Mouse (Mus musculus) forelimb bud, embryonic 11.5 days (tissue): ENCODE data around the gene Kctd21.
A peak's percentile ranks its signal among the peaks of the same experiment; 100 is the strongest.

Source experiments
- DNase-seq: peaks from one replicate; pipeline ENCODE4 v3.0.0-alpha.2; 2012; ENCODE audit warnings: low read depth, low spot score

Kctd21 gene

GRCm38 (mm10) chr7:97348318-97348717 is 16.2 kb downstream of the Kctd21 start:
- DNase-seq = no peak

- DNase-seq = no peak
Observed at GRCm38 (mm10) chr7:97348836-97349235, 16.7 kb downstream of the Kctd21 start.

DNA sequence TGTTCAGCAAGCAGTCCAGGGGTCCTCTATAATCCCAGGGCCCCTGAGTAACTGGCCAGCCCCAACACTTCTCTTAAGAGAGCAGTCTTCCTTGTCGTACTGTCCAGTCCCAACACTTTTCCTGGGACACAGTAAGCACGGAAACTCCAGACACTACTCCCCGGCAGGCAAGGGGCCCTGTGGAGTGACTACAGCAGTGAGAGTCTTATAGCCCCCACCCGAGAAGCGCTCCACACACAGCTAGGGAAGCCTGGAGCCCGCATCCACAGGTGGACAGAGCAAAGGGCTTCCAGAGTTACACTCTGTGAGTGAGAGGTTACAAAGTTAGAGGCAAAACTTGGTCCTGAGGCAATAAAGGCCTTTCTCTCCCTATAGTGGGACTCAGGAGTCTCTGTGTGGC is 17.3 kb downstream of the Kctd21 start:
- no peak for DNase-seq

DNA sequence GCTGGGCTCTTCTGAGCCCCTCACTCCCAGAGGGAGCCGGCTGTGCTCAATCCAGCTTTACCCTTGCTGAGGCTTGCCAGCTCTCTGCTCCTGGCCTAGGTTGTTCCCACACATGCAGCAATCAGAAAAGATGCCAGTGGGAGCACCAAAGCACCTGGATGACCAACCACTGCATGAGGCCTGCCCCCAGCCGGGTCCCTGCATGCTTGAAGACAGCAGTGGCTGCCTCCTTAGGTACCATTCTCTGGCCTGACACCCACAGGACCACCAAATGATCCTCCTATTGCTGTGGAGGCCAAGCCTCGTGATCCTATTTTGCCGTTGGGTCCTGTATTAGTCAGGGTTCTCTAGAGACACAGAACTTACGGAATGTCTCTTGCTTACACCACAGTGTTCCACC is 18.8 kb downstream of the Kctd21 start:
- DNase-seq = no peak

DNA sequence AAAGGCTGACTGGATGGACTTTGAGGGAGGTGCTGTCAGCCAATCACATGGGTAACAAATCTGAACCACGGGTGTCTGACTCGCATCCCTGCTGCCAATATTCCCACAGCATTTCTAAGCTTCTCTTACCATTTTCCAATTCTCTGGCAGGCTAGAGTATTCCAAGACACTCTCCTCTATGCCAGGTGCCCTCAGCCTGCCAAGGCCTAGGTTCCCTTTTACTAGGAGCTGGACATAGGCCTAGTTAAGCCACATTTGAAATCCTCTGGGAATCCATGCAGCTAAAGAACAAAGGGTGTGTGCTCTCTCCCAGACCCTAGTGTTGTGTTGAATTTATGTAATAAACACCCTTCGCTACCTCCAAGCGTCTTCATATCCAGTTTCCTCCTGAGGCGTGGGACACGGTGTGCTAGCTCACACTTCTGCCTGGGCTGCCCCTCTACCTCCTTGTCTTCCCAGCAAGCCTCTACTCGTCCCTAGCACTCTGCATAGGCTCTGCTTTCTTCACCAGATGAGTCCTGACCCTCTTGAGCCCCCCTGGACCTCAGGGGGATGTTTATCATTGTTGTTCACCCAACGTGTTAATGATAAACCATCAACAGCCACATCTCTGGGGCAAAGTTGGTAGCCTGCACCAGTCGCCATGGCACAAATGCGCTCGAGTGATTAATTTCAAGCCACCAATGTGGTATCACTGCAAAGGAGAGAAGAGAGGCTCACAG is 19.8 kb downstream of the Kctd21 start:
- no peak for DNase-seq

DNA sequence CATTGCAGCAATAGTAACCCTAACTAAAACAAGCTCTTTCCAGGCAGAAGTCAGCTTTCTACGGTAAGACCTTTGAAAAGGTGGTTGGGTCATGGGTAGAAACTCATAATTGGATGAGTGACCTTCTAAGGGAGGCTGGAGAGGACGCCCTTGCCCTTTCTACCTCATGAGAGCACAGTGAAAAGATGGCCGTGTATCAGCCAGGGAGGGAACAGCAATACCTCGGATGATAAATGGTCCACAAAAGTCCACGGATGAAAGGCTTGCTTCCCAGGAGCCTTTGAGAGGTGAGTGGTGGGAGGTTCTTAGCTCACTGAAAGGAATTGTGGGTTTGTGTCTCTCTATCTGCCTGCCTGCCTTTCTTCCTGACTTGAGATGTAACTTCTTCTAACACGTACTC is 21.2 kb downstream of the Kctd21 start:
- no peak for DNase-seq

GRCm38 (mm10) chr7:97355068-97355841 is 23.1 kb downstream of the Kctd21 start:
- DNase-seq = no peak

- DNase-seq = no peak
Observed at GRCm38 (mm10) chr7:97356253-97356652, 24.1 kb downstream of the Kctd21 start.

GRCm38 (mm10) chr7:97356875-97357276 is 24.7 kb downstream of the Kctd21 start:
- no peak for DNase-seq

GRCm38 (mm10) chr7:97357840-97358239 is 25.7 kb downstream of the Kctd21 start:
- DNase-seq = no peak

- DNase-seq = no peak
Observed at GRCm38 (mm10) chr7:97358347-97358746, 26.2 kb downstream of the Kctd21 start.

DNA sequence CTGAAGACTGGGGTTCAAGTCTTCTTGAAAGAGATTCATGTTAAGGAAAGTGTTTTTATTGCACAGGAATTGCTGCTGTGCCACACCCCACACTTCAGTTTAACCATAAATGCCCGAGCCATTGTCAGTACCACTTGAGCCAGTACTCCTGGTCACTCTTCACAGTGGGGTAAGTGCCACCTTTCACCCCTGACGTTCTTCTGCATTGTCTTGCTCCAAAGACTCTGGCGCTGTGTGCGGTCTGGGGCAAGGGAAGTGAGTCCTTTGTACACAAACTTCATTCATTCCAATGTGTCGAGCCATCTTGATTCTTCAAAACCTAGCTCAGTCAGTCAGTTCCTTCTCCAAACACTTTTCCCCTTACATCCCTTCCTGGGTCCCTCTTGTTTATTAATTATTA is 28.0 kb downstream of the Kctd21 start:
- no peak for DNase-seq

- no peak for DNase-seq
Observed at GRCm38 (mm10) chr7:97360955-97361354, 28.8 kb downstream of the Kctd21 start.

- DNase-seq = peak; percentile 50
Observed at GRCm38 (mm10) chr7:97361467-97361866, 29.3 kb downstream of the Kctd21 start.

DNA sequence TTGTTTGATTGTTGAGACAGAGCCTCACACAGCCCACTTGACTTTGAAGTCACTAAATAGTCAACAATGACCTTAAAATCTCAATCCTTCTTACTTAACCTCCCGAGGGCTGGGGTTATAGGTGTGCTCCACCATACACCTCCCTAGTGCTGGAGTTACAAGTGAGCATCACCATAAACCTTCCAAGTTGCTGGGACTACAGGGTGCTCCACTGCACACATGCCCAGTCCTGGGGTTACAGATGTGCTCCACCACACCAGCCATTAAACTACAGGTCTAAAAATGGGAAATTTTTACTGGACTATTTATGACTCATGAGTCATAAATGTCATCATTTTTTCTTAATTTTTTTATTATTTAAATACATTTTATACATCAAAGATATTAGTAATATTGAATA is 33.8 kb downstream of the Kctd21 start:
- DNase-seq = no peak

GRCm38 (mm10) chr7:97375101-97375500 is 43.0 kb downstream of the Kctd21 start:
- no peak for DNase-seq

DNA sequence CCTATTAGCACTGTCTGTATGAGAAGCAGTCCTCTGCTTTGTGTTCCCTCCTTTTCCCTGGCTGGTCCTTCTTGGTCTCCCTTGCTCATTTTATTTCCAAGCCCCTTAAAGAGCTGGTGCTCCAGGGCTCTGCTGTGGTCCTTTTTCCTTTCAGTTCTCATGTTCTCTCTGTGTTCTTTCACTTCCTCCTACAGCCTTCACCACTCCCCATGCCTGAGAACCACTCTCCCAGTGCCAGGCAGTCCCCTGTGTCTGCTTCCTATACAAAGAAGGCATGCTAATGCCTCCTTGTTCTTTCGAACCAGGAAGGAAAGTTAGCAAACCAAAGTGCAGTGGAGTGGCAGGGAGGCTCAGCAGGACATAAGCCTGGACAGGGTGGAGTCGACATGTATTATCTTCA is 43.8 kb downstream of the Kctd21 start:
- no peak for DNase-seq

- DNase-seq = no peak
Observed at GRCm38 (mm10) chr7:97379304-97379703, 47.2 kb downstream of the Kctd21 start.

DNA sequence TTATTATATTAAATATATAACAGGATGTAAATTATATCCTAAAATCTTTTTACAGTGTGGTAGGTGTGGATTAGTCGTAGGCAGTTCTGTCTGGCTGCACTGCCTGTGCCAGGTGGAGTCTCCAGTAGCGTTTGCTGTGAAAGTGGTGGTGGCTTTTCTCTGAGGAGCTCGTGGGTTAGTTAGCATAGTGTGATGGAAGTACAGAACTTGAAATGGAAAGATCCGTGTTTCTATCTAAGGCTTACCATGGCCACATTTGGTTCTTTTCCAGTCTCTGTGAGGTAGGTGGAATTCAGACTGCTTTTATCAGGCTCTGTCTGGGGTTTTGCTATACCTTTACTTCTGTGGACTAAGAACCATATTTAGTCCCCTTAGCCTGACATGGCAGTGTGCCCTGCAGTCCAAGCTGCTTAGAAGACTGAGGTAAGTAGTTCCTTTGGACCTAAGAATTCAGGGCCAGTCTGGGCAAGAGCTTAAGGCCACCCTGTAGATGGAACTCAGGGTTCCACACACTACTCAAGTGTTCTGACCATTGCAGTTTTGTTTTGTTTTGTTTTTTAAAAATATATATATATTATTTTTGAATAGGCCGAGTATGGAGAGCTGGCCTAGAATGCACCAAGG is 48.5 kb downstream of the Kctd21 start:
- no peak for DNase-seq

DNA sequence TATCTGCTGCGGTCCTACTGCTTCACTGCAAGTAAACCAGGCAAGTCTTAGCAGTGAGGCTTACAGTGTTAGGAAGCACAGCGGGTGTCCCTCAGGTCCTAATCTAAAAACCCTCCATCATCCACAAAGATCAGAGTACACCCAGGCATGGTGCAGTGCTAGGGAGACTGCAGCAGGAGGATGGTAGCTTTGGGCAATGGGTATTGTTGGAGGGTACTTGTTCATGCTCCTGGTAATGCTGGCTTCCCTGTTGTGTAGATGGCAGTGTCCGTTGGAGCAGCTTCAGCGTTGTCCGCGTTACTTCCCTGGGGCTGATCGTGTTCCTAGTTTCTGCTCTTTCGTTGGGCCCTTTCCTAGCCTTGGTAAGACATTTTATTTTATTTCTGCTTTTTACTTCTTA is 50.5 kb downstream of the Kctd21 start:
- DNase-seq = no peak

DNA sequence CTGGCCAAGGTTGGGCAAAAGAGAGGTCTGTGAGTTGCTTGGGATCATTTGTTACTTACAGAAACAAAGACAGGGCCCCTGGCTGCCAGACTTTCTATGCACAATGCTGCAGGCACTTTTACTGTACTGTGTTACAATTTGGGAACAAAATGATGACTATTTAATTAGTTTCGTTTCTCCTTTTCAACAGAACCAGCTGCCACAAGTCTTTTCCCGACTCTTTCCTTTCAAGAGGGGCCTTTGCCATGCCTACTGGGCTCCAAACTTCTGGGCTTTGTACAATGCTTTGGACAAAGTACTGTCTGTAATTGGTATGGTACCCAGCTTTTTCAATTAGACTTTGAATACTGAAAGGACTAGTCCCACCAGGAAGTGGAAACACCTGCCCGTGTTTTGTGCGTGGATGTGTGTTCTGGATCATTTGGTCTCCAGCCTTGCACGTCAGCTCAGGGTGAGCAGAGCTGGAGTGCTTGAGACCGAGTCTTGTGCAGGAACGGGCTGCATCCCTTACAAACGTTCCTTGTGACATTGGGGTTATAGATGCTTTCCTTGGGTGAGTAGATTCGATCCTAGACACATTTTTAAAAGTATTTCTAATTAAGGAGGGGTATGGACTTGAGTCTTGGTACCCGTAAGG is 51.5 kb downstream of the Kctd21 start:
- DNase-seq = no peak

GRCm38 (mm10) chr7:97386106-97386805 is 54.1 kb downstream of the Kctd21 start:
- no peak for DNase-seq
